Mouse (Mus musculus) CH12.LX (cell line): Measurements from ENCODE around the gene Dock10. TPM values are rescaled to one million over a fixed set of nuclear protein-coding genes. Genes with fewer than 3 reads are reported as not detected.

Source experiments
- DNase-seq: peaks from one replicate; pipeline ENCODE4 v3.0.0-alpha.2; 2013; ENCODE audit errors: extremely low read depth
- H3K27ac ChIP-seq: 2 replicates; pipeline ENCODE4 v1.5.1; 2012; ENCODE audit warnings: low read depth, mild to moderate bottlenecking, control low read depth, moderate library complexity; ENCODE audit not compliant: insufficient read depth
- H3K27me3 ChIP-seq: replicated peaks from 2 replicates; pipeline ENCODE3; 2012; ENCODE audit warnings: inconsistent platforms
- H3K36me3 ChIP-seq, 2 experiments: replicated peaks in 1 of 2; 2 replicates each; pipeline versions ENCODE3 to v1.6.1; 2012; ENCODE audit warnings: inconsistent platforms in 1 of 2, low read length in 1 of 2, mild to moderate bottlenecking in 1 of 2, mixed read lengths in 1 of 2, moderate library complexity in 1 of 2; ENCODE audit not compliant: control insufficient read depth in 1 of 2, insufficient read depth in 1 of 2
- H3K4me1 ChIP-seq, 2 experiments: 2 replicates each; pipeline ENCODE4 v1.6.1; 2012; ENCODE audit warnings: inconsistent platforms in 1 of 2, moderate library complexity in 1 of 2; ENCODE audit not compliant: insufficient read depth in 2 of 2, control insufficient read depth in 1 of 2
- H3K4me2 ChIP-seq: 2 replicates; pipeline ENCODE4 v1.6.1; 2012; ENCODE audit warnings: low read depth, mild to moderate bottlenecking, control low read depth; ENCODE audit not compliant: poor library complexity, insufficient read depth, severe bottlenecking
- H3K4me3 ChIP-seq, 3 experiments: fragments of 150-350 bp in 1 of 3; sonication (generic) in 1 of 3; replicated peaks in 1 of 3; 2 replicates each; pipeline versions ENCODE3 to v1.5.1; 2011 to 2012; ENCODE audit warnings: low read depth in 2 of 3, low read length in 2 of 3, mild to moderate bottlenecking in 2 of 3, moderate library complexity in 2 of 3, control low read depth in 1 of 3, improper control_type of control experiment in 1 of 3, inconsistent platforms in 1 of 3, mixed read lengths in 1 of 3; ENCODE audit not compliant: poor library complexity in 1 of 3
- H3K79me2 ChIP-seq: replicated peaks from 2 replicates; pipeline ENCODE4 v1.6.1; 2012; ENCODE audit warnings: mild to moderate bottlenecking, moderate library complexity; ENCODE audit not compliant: control insufficient read depth, poor library complexity, insufficient read depth, severe bottlenecking; ENCODE audit errors: extremely low read depth
- H3K9ac ChIP-seq: 2 replicates; pipeline ENCODE4 v1.6.1; 2012; ENCODE audit warnings: low read depth, mild to moderate bottlenecking, control low read depth, moderate library complexity; ENCODE audit not compliant: insufficient read depth
- H3K9me3 ChIP-seq: replicated peaks from 2 replicates; pipeline ENCODE3; 2012; ENCODE audit warnings: low read length, inconsistent platforms, mixed read lengths
- BHLHE40 ChIP-seq: IDR thresholded peaks from 2 replicates; pipeline ENCODE4 v1.6.1; 2011; ENCODE audit warnings: mild to moderate bottlenecking, low read depth, low read length, improper control_type of control experiment
- CHD1 ChIP-seq: IDR thresholded peaks from 2 replicates; pipeline ENCODE4 v1.6.1; 2012; ENCODE audit warnings: low read depth, low read length, improper control_type of control experiment, inconsistent platforms
- CTCF ChIP-seq, 2 experiments: IDR thresholded peaks in 1 of 2; conservative IDR thresholded peaks in 1 of 2; 2 replicates each; pipeline ENCODE4 v1.5.1; 2011 to 2012; ENCODE audit warnings: low read depth in 2 of 2, low read length in 2 of 2, improper control_type of control experiment in 1 of 2, inconsistent platforms in 1 of 2, mild to moderate bottlenecking in 1 of 2, moderate library complexity in 1 of 2
- ELF1 ChIP-seq: IDR thresholded peaks from 2 replicates; pipeline ENCODE4 v1.6.1; 2014; ENCODE audit warnings: low read depth, mild to moderate bottlenecking, inconsistent platforms, low read length, improper control_type of control experiment
- ETS1 ChIP-seq: conservative IDR thresholded peaks from 2 replicates; pipeline ENCODE4 v1.6.1; 2012; ENCODE audit warnings: low read depth, mild to moderate bottlenecking, inconsistent platforms, low read length, improper control_type of control experiment, moderate library complexity
- GABPA ChIP-seq: IDR thresholded peaks from 2 replicates; pipeline ENCODE4 v1.6.1; 2012; ENCODE audit warnings: low read depth, low read length, improper control_type of control experiment, inconsistent platforms; ENCODE audit not compliant: insufficient replicate concordance
- IRF4 ChIP-seq: IDR thresholded peaks from 2 replicates; pipeline ENCODE4 v1.6.1; 2014; ENCODE audit warnings: low read depth, mild to moderate bottlenecking, inconsistent platforms, low read length, improper control_type of control experiment
- JUND ChIP-seq: conservative IDR thresholded peaks from 2 replicates; pipeline ENCODE4 v1.6.1; 2011; ENCODE audit warnings: low read depth, low read length, improper control_type of control experiment
- KAT2A ChIP-seq: IDR thresholded peaks from 2 replicates; pipeline ENCODE4 v1.6.1; 2012; ENCODE audit warnings: low read length, improper control_type of control experiment, inconsistent platforms; ENCODE audit not compliant: insufficient replicate concordance
- MAFK ChIP-seq: IDR thresholded peaks from 2 replicates; pipeline ENCODE4 v1.6.1; 2011; ENCODE audit warnings: low read length, improper control_type of control experiment; ENCODE audit not compliant: insufficient replicate concordance
- MAZ ChIP-seq: IDR thresholded peaks from 2 replicates; pipeline ENCODE4 v1.6.1; 2012; ENCODE audit warnings: low read depth, mild to moderate bottlenecking, inconsistent platforms, low read length, improper control_type of control experiment, moderate library complexity
- MEF2A ChIP-seq: IDR thresholded peaks from 2 replicates; pipeline ENCODE4 v1.6.1; 2014; ENCODE audit warnings: low read depth, mild to moderate bottlenecking, inconsistent platforms, low read length, improper control_type of control experiment, borderline replicate concordance
- MXI1 ChIP-seq: IDR thresholded peaks from 2 replicates; pipeline ENCODE4 v1.6.1; 2011; ENCODE audit warnings: mild to moderate bottlenecking, low read depth, low read length, improper control_type of control experiment
- POLR2AphosphoS2 ChIP-seq: IDR thresholded peaks from 2 replicates; pipeline ENCODE4 v1.6.1; 2011; ENCODE audit warnings: low read depth, low read length, improper control_type of control experiment
- RAD21 ChIP-seq: IDR thresholded peaks from 2 replicates; pipeline ENCODE4 v1.6.1; 2011; ENCODE audit warnings: low read depth, mild to moderate bottlenecking, low read length, improper control_type of control experiment, moderate library complexity
- RCOR1 ChIP-seq: conservative IDR thresholded peaks from 2 replicates; pipeline ENCODE4 v1.6.1; 2012; ENCODE audit warnings: low read depth, mild to moderate bottlenecking, inconsistent platforms, low read length, improper control_type of control experiment
- UBTF ChIP-seq: IDR thresholded peaks from 2 replicates; pipeline ENCODE4 v1.6.1; 2012; ENCODE audit warnings: low read depth, mild to moderate bottlenecking, inconsistent platforms, low read length, improper control_type of control experiment, moderate library complexity
- ZC3H11A ChIP-seq: IDR thresholded peaks from 2 replicates; pipeline ENCODE4 v1.6.1; 2012; ENCODE audit warnings: low read depth, mild to moderate bottlenecking, inconsistent platforms, low read length, improper control_type of control experiment
- ZMIZ1 ChIP-seq: IDR thresholded peaks from 2 replicates; pipeline ENCODE4 v1.6.1; 2012; ENCODE audit warnings: low read depth, mild to moderate bottlenecking, inconsistent platforms, low read length, improper control_type of control experiment
- ZNF384 ChIP-seq: IDR thresholded peaks from 2 replicates; pipeline ENCODE4 v1.6.1; 2012; ENCODE audit warnings: low read depth, low read length, improper control_type of control experiment, inconsistent platforms
- dilution Hi-C: fragments of 300-500 bp; cut with MboI; formaldehyde crosslinking; loops from 2 replicates; pipeline ENCODE4 v1.14.3; 2020; ENCODE audit warnings: low sequenced_read_pairs; ENCODE audit not compliant: extremely low pct_unique_long_range_greater_than_20kb, extremely low pct_ligation_motif_present
- in situ Hi-C: fragments of 300-500 bp; cut with MboI; formaldehyde crosslinking; loops from 3 replicates; pipeline ENCODE4 v1.14.3; 2019; ENCODE audit warnings: low sequenced_read_pairs, low pct_ligation_motif_present, low pct_unique_long_range_greater_than_20kb, mixed read lengths
- polyA plus RNA-seq: library from polyadenylated mRNA; unstranded; fragments of >175 nt; gene quantifications from 2 replicates; pipeline ENCODE4 v1.2.1, GENCODE M21; 2012; ENCODE audit warnings: low read depth; ENCODE audit not compliant: insufficient read length
- total RNA-seq, 2 experiments: library from RNA; depleted of rRNA; stranded (reverse); fragments of 300-350 nt in 1 of 2; fragments of >200 nt in 1 of 2; gene quantifications; 2 replicates each; pipeline ENCODE4 v1.2.3; 2012 to 2014

Dock10 gene
- total and polyA plus RNA-seq, 3 experiments: 44.7 to 77.2 (median 62.2) TPM

DNA sequence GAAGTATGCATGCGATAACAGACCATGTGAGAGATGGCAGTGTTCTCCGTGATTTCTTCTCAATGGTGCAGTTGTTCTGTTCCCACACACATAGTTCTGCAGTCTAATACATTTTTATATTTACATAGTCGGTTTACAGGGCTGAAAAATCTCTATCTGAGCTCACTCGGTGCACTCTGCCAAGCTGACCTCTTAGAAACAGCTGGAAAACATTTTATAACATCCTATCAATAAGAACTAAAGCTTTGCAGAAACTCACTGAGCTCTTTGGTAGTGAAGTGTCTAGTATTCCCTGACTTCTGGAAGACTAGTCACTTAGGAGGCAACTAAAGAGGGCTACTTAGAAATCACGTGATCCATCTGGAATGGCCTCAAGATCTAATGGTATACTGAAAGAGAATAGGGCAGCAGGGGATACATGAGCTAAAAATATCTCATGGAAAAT, 48.2 kb downstream of the Dock10 start:
- Histone ChIP-seq H3K27me3 (no peaks in the 10 kb centered on the region), H3K9ac (no peak overlapping the region), H3K9me3 (no peaks in the 10 kb centered on the region), H3K79me2 (no peaks in the 10 kb centered on the region), H3K4me2 (no peak overlapping the region), H3K4me1 (peaks cover 10 to 21% of the 10 kb centered on the region in 2 experiments), H3K4me3 (no peak overlapping the region), H3K36me3 (peaks cover 9 to 44% of the 10 kb centered on the region in 2 experiments), H3K27ac (no peak overlapping the region)
- DNase-seq: no peak
- TF ChIP-seq MAZ (no peak), CHD1 (no peak), MEF2A (no peak), GABPA (no peak), MXI1 (no peak), IRF4 (no peak), MAFK (no peak), JUND (no peak), KAT2A (no peak), UBTF (no peak), ETS1 (no peak)
- dilution Hi-C loops (no loop called here), in situ Hi-C loops (no loop called here)

DNA sequence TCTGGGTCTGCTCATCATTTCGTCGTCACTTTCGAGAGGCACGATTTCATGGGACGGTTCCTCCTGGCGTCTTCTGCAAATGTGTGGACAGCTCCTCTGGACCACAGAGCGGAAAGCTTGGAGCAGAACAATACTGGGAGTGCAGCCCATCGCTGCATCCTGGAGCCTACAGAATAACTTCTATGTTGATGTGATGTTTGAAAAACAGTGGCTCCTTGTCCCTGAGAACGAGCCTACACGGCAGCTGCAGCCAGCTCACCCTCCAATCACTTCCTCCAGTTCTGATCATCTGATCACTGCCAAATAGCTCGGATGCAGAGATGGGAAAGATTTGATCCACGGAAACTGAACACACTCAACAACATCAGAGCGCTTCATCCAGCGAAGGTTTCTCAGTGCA, 49.0 kb downstream of the Dock10 start:
- peaks cover 10 to 16% of the 10 kb centered on the region in 2 experiments for H3K4me1 ChIP-seq
- H3K79me2 ChIP-seq: no peaks in the 10 kb centered on the region
- peaks cover 9 to 42% of the 10 kb centered on the region in 2 experiments for H3K36me3 ChIP-seq
- no peak overlapping the region for H3K9ac ChIP-seq
- TF ChIP-seq BHLHE40 (no peak), ZNF384 (no peak), RCOR1 (no peak), RAD21 (no peak), ZC3H11A (no peak), ELF1 (no peak), CTCF (conservative IDR thresholded peaks at IDR 0.05 in 1 of 2, IDR thresholded peaks at IDR 0.05 in 1 of 2; ENCODE audit: low read depth in 2 of 2, low read length in 2 of 2) (no peak), MEF2A (no peak), POLR2AphosphoS2 (no peak), ZMIZ1 (no peak)
- dilution Hi-C loops: no loop called here
- no peak overlapping the region for H3K27ac ChIP-seq
- H3K4me2 ChIP-seq: no peak overlapping the region
- no peak for DNase-seq
- H3K9me3 ChIP-seq: no peaks in the 10 kb centered on the region
- no peaks in the 10 kb centered on the region for H3K27me3 ChIP-seq
- no peak overlapping the region for H3K4me3 ChIP-seq
- in situ Hi-C loops: no loop called here
